Mouse (Mus musculus): ENCODE results near the gene Lgr4. TPM values are rescaled to one million over a fixed set of nuclear protein-coding genes. Genes with fewer than 3 reads are reported as not detected.

Gene Lgr4
- polyA plus RNA-seq, 1 experiment from 2014 or later = 39.0 TPM

GRCm38 (mm10) chr2:109992448-109993073 lies 75.1 kb downstream of the Lgr4 start:
- H3K4me2 ChIP-seq (replicated peaks; ENCODE audit: low read depth, low read length) = no peak overlapping the region
- H3K27me3 ChIP-seq (ENCODE audit: control insufficient read depth, insufficient read depth, low read length) = no peaks in the 10 kb centered on the region
- H3K36me3 ChIP-seq (ENCODE audit: control insufficient read depth, insufficient read depth, low read length) = no peaks in the 10 kb centered on the region
- H3K4me1 ChIP-seq (ENCODE audit: control insufficient read depth, insufficient read depth, low read length) = peaks cover 35% of the 10 kb centered on the region
- H3K27ac ChIP-seq (ENCODE audit: low read length) = peak overlapping the region; percentile 36; the same call in 1 of the 2 replicates
- no peak overlapping the region for H3K4me3 ChIP-seq (ENCODE audit: low read depth, low read length)
- no peak overlapping the region for H3K9ac ChIP-seq (replicated peaks; ENCODE audit: low read depth, low read length)
- H3K9me3 ChIP-seq (ENCODE audit: control insufficient read depth, low read depth, low read length) = no peaks in the 10 kb centered on the region
- 61% methylated on average over 11 of the region's 11 CpGs for WGBS
- peak; percentile 66 for ATAC-seq (ENCODE audit: insufficient number of reproducible peaks, insufficient read depth, low FRiP score, low read depth)

- H3K36me3 ChIP-seq (ENCODE audit: control insufficient read depth, insufficient read depth, low read length) = no peaks in the 10 kb centered on the region
- no peak overlapping the region for H3K4me3 ChIP-seq (ENCODE audit: low read depth, low read length)
- no peaks in the 10 kb centered on the region for H3K9me3 ChIP-seq (ENCODE audit: control insufficient read depth, low read depth, low read length)
- H3K4me2 ChIP-seq (replicated peaks; ENCODE audit: low read depth, low read length) = no peak overlapping the region
- H3K9ac ChIP-seq (replicated peaks; ENCODE audit: low read depth, low read length) = no peak overlapping the region
- H3K27me3 ChIP-seq (ENCODE audit: control insufficient read depth, insufficient read depth, low read length) = no peaks in the 10 kb centered on the region
- H3K4me1 ChIP-seq (ENCODE audit: control insufficient read depth, insufficient read depth, low read length) = peaks cover 30% of the 10 kb centered on the region
- H3K27ac ChIP-seq (ENCODE audit: low read length) = no peak overlapping the region
- no peak for ATAC-seq (ENCODE audit: insufficient number of reproducible peaks, insufficient read depth, low FRiP score, low read depth)
These were observed 76.0 kb downstream of the Lgr4 start for GRCm38 (mm10) chr2:109993404-109993803.

DNA sequence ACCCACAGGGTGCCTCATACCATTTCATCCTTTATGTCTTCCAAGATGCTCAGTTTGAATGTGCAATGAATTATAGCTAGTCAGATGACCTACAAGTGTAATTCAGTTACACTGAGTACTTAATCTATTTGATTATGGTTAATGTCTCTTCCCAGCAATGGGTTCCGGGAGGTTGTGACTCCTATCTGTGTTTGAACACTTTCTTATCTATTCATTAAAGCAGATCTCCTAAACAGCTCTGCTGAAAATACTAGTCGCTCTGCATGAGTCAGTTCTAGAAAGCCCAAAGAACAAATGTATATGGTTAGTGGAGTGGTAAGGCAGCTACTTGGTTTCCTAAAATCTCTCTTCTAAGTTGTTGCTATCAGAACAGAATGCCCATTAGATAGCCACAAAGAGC lies 77.6 kb downstream of the Lgr4 start:
- no peak overlapping the region for H3K4me3 ChIP-seq (ENCODE audit: low read depth, low read length)
- H3K27me3 ChIP-seq (ENCODE audit: control insufficient read depth, insufficient read depth, low read length) = no peaks in the 10 kb centered on the region
- no peak for ATAC-seq (ENCODE audit: insufficient number of reproducible peaks, insufficient read depth, low FRiP score, low read depth)
- H3K27ac ChIP-seq (ENCODE audit: low read length) = no peak overlapping the region
- peaks cover 6% of the 10 kb centered on the region; the same call in 1 of the 2 replicates for H3K36me3 ChIP-seq (ENCODE audit: control insufficient read depth, insufficient read depth, low read length)
- no peak overlapping the region for H3K9ac ChIP-seq (replicated peaks; ENCODE audit: low read depth, low read length)
- H3K4me1 ChIP-seq (ENCODE audit: control insufficient read depth, insufficient read depth, low read length) = peaks cover 17% of the 10 kb centered on the region
- no peaks in the 10 kb centered on the region for H3K9me3 ChIP-seq (ENCODE audit: control insufficient read depth, low read depth, low read length)
- WGBS = 37% methylated on average over 2 of the region's 2 CpGs
- no peak overlapping the region for H3K4me2 ChIP-seq (replicated peaks; ENCODE audit: low read depth, low read length)

- H3K4me1 ChIP-seq (ENCODE audit: control insufficient read depth, insufficient read depth, low read length) = peaks cover 9% of the 10 kb centered on the region
- peaks cover 9% of the 10 kb centered on the region for H3K36me3 ChIP-seq (ENCODE audit: control insufficient read depth, insufficient read depth, low read length)
- ATAC-seq (ENCODE audit: insufficient number of reproducible peaks, insufficient read depth, low FRiP score, low read depth) = no peak
- H3K9me3 ChIP-seq (ENCODE audit: control insufficient read depth, low read depth, low read length) = no peaks in the 10 kb centered on the region
- H3K4me3 ChIP-seq (ENCODE audit: low read depth, low read length) = no peak overlapping the region
- no peak overlapping the region for H3K9ac ChIP-seq (replicated peaks; ENCODE audit: low read depth, low read length)
- no peak overlapping the region for H3K4me2 ChIP-seq (replicated peaks; ENCODE audit: low read depth, low read length)
- H3K27me3 ChIP-seq (ENCODE audit: control insufficient read depth, insufficient read depth, low read length) = no peaks in the 10 kb centered on the region
- 79% methylated on average over 12 of the region's 12 CpGs for WGBS
- no peak overlapping the region for H3K27ac ChIP-seq (ENCODE audit: low read length)
These were observed 79.0 kb downstream of the Lgr4 start for GRCm38 (mm10) chr2:109996411-109996810.

DNA sequence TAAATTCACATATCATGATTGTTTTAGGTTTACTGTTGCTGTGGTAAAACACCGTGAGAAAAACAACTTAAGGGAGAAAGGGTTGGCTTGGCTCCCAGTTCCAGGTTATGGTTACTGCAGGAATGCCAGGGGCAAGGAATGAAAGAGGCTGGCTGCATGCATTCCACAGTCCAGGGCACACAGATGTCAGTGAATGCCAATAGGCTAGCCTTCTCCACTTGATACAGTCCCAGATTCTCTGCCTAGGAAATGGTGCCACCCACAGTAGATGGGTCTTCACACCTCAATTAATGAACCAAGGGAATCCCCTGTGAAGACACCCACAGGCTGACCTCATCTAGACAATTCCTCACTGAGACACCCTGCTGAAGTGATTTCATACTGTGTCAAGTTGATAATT lies 87.2 kb downstream of the Lgr4 start:
- Histone ChIP-seq H3K27ac (ENCODE audit: low read length) (no peak overlapping the region), H3K4me2 (replicated peaks; ENCODE audit: low read depth, low read length) (no peak overlapping the region), H3K4me1 (ENCODE audit: control insufficient read depth, insufficient read depth, low read length) (no peaks in the 10 kb centered on the region), H3K9me3 (ENCODE audit: control insufficient read depth, low read depth, low read length) (no peaks in the 10 kb centered on the region), H3K27me3 (ENCODE audit: control insufficient read depth, insufficient read depth, low read length) (no peaks in the 10 kb centered on the region), H3K36me3 (ENCODE audit: control insufficient read depth, insufficient read depth, low read length) (peaks cover 32% of the 10 kb centered on the region), H3K4me3 (ENCODE audit: low read depth, low read length) (no peak overlapping the region), H3K9ac (replicated peaks; ENCODE audit: low read depth, low read length) (no peak overlapping the region)
- 62% methylated on average over 1 of the region's 1 CpGs for WGBS
- no peak for ATAC-seq (ENCODE audit: insufficient number of reproducible peaks, insufficient read depth, low FRiP score, low read depth)

DNA sequence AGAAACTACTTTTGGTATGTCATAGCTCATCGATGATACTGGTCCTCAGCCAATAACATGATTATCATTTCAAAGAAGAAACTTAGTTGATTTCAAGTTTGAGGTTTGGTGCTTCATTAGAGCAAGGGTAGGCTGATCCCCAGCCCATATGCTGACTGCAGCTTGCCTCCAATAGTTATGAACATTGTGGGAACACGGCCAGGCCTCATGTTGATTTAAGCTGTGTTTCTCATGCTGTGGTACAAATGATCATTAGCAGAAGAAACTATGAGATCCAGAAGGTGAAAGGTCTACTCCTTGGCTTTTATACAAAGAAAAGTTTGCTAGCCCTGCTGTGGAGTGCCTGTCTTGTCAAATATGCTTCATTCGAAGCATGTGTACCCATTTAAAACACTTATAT lies 87.7 kb downstream of the Lgr4 start:
- H3K36me3 ChIP-seq (ENCODE audit: control insufficient read depth, insufficient read depth, low read length) = peaks cover 32% of the 10 kb centered on the region
- no peaks in the 10 kb centered on the region for H3K27me3 ChIP-seq (ENCODE audit: control insufficient read depth, insufficient read depth, low read length)
- no peak overlapping the region for H3K27ac ChIP-seq (ENCODE audit: low read length)

DNA sequence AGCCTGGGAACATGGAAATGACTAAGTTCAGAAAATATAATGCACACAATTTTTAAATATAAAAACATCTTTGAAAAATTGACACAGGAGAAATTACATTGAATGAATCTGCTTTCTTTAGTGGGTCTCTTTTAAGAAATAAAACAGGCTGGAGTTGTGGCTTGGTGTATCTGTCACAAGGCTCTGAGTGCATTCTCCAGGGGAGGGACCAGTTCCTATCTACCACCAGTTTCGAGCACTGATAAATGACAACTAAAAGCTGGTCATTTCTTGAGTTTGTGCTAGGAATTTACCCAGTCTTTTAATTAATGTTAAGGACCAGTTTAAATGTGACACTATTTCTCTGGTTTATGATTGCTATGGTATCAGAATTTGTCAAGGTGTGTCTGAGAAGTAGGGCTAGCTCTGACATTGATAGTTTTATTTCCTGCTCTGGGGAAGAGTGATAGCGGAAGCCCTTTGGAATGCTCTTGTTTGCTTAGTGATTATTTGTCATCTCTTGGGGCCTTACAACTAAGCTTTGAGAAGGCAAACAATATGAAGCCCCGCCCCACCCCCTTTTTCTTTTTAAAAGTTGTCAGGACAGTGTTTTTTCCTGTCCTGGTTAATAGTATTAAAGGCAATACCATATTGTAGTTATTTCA lies 88.3 kb downstream of the Lgr4 start:
- H3K36me3 ChIP-seq (ENCODE audit: control insufficient read depth, insufficient read depth, low read length) = peaks cover 29% of the 10 kb centered on the region
- no peaks in the 10 kb centered on the region for H3K4me1 ChIP-seq (ENCODE audit: control insufficient read depth, insufficient read depth, low read length)
- ATAC-seq (ENCODE audit: insufficient number of reproducible peaks, insufficient read depth, low FRiP score, low read depth) = 0 out of 2 replicates have a peak, but pooled peaks have one; percentile 60

More for the DNA sequence above, 87.7 kb downstream of the Lgr4 start:
- Histone ChIP-seq H3K4me3 (ENCODE audit: low read depth, low read length) (no peak overlapping the region), H3K9me3 (ENCODE audit: control insufficient read depth, low read depth, low read length) (no peaks in the 10 kb centered on the region), H3K9ac (replicated peaks; ENCODE audit: low read depth, low read length) (no peak overlapping the region), H3K4me2 (replicated peaks; ENCODE audit: low read depth, low read length) (no peak overlapping the region), H3K4me1 (ENCODE audit: control insufficient read depth, insufficient read depth, low read length) (no peaks in the 10 kb centered on the region)
- no peak for ATAC-seq (ENCODE audit: insufficient number of reproducible peaks, insufficient read depth, low FRiP score, low read depth)
- WGBS = 64% methylated on average over 3 of the region's 3 CpGs

DNA sequence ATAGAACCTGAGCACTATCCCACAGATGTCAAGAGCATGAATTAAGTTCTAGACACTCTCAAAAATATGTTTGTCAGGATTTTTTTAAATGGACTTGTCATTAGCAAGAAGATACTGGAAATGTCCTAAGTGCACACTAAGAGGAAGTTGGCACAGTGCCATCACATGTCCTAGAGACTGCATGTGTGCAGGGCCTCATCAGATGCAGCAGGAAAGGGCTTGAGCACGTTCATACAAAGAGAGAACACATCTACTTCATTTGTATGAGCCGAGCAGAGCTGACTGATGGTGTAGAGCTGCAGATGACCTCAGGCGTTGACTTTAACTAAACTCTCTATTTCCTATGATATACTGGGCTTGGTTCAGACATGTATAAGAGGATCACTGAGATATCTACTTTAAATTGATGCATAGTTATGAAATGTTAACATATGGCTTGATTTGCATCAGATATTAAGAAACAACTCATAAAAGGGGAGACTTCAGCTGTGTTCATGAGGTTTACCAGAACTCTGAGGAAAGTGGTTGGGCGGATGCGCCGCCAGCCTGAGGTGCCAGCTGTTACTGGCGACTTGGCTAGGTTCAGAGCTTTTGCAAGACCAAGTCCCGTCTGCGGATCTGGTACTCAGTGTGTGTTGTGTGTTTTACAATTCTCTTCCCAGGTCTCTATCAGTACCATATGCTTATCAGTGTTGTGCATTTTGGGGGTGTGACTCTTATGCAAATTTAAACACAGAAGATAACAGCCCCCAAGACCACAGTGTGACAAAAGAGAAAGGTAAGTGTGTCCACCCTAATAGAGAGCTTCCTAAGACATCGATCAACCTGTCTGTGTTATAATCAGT lies 90.2 kb downstream of the Lgr4 start:
- H3K9ac ChIP-seq (replicated peaks; ENCODE audit: low read depth, low read length) = no peak overlapping the region
- no peaks in the 10 kb centered on the region for H3K9me3 ChIP-seq (ENCODE audit: control insufficient read depth, low read depth, low read length)
- 83% methylated on average over 10 of the region's 10 CpGs for WGBS
- ATAC-seq (ENCODE audit: insufficient number of reproducible peaks, insufficient read depth, low FRiP score, low read depth) = peak; percentile 60; the same call in 1 of the 2 replicates
- H3K36me3 ChIP-seq (ENCODE audit: control insufficient read depth, insufficient read depth, low read length) = peaks cover 45% of the 10 kb centered on the region
- H3K4me3 ChIP-seq (ENCODE audit: low read depth, low read length) = no peak overlapping the region
- no peak overlapping the region for H3K4me2 ChIP-seq (replicated peaks; ENCODE audit: low read depth, low read length)
- H3K27me3 ChIP-seq (ENCODE audit: control insufficient read depth, insufficient read depth, low read length) = no peaks in the 10 kb centered on the region
- no peak overlapping the region for H3K27ac ChIP-seq (ENCODE audit: low read length)
- H3K4me1 ChIP-seq (ENCODE audit: control insufficient read depth, insufficient read depth, low read length) = no peaks in the 10 kb centered on the region

More for the DNA sequence above, 88.3 kb downstream of the Lgr4 start:
- no peak overlapping the region for H3K9ac ChIP-seq (replicated peaks; ENCODE audit: low read depth, low read length)
- no peaks in the 10 kb centered on the region for H3K27me3 ChIP-seq (ENCODE audit: control insufficient read depth, insufficient read depth, low read length)
- no peak overlapping the region for H3K4me2 ChIP-seq (replicated peaks; ENCODE audit: low read depth, low read length)
- 66% methylated on average over 3 of the region's 3 CpGs for WGBS
- H3K27ac ChIP-seq (ENCODE audit: low read length) = no peak overlapping the region
- no peaks in the 10 kb centered on the region for H3K9me3 ChIP-seq (ENCODE audit: control insufficient read depth, low read depth, low read length)
- H3K4me3 ChIP-seq (ENCODE audit: low read depth, low read length) = no peak overlapping the region

Data from stomach, embryonic 14.5 days (tissue).